ENCODE assay signal across 21 mouse cellular contexts in genomic region chr10:127612079-127612775, GRCm38 (mm10). TPM values are rescaled to one million over a fixed set of nuclear protein-coding genes. Genes with fewer than 3 reads are reported as not detected.
DNase-seq lines count a peak whose midpoint lies in the region; ATAC-seq and TF ChIP-seq lines count a peak whose summit lies in the region.
"Had no signal": no experiment of that assay in that cellular context is flagged by ENCODE, and none has a peak within 500 bp of the region (broad histone marks: within the 10 kb centered on the region; RNA-seq: fewer than 3 reads in every experiment).

No protein-coding gene starts in this region.

- H3K4me3 ChIP-seq in cerebellum, adult 2 months (replicated peaks; ENCODE audit: insufficient read depth, low read depth, low read length): no peak overlapping the region
- H3K4me3 ChIP-seq in intestine, embryonic 15.5 days (replicated peaks): no peak overlapping the region
- H3K4me3 ChIP-seq in liver, embryonic 12.5 days: no peak overlapping the region
- H3K4me3 ChIP-seq in heart, embryonic 11.5 days (ENCODE audit: low read depth, low read length): no peak overlapping the region
- H3K4me3 ChIP-seq: hindbrain, embryonic 15.5 days; kidney, embryonic 15.5 days; left cerebral cortex, adult 2 months; limb, embryonic 15.5 days; midbrain, embryonic 13.5 days had no signal

- no peaks in the 10 kb centered on the region for H3K9me3 ChIP-seq in intestine, embryonic 15.5 days
- H3K9me3 ChIP-seq in liver, embryonic 12.5 days (replicated peaks): no peaks in the 10 kb centered on the region
- no peaks in the 10 kb centered on the region for H3K9me3 ChIP-seq in heart, embryonic 11.5 days (replicated peaks; ENCODE audit: control insufficient read depth, low read length)
- H3K9me3 ChIP-seq: hindbrain, embryonic 15.5 days; kidney, embryonic 15.5 days; limb, embryonic 15.5 days; midbrain, embryonic 13.5 days had no signal

- peak; percentile 57 for ATAC-seq in intestine, embryonic 15.5 days
- peak; percentile 56 for ATAC-seq in liver, embryonic 12.5 days
- ATAC-seq in megakaryocyte progenitor cell, adult 5-6 weeks (replicated peaks; ENCODE audit: poor library complexity): 0 out of 2 replicates have a peak, but pooled peaks have one; percentile 9
- ATAC-seq in heart, embryonic 11.5 days (replicated peaks; ENCODE audit: insufficient number of reproducible peaks, low FRiP score, low TSS enrichment): no peak
- ATAC-seq: midbrain, embryonic 13.5 days had no signal

- H3K4me1 ChIP-seq in cerebellum, adult 2 months (ENCODE audit: control insufficient read depth, insufficient read depth, low read length): peaks cover 53% of the 10 kb centered on the region
- peaks cover 68% of the 10 kb centered on the region for H3K4me1 ChIP-seq in intestine, embryonic 15.5 days (replicated peaks)
- H3K4me1 ChIP-seq in liver, embryonic 12.5 days: peaks cover 59% of the 10 kb centered on the region
- peaks cover 37% of the 10 kb centered on the region for H3K4me1 ChIP-seq in heart, embryonic 11.5 days (ENCODE audit: control insufficient read depth, insufficient read depth, low read length)

- TF ChIP-seq POLR2A in cerebellum, adult 2 months (IDR thresholded peaks at IDR 0.05; ENCODE audit: borderline replicate concordance, insufficient read depth, low read length): no peak

- DNase-seq in cerebellum, adult 2 months: peak in 1 of 2 experiments; percentile 18
- DNase-seq in cerebellum, adult 11-12 months: no peak
- no peak for DNase-seq in kidney, postnatal 10 days
- no peak for DNase-seq in frontal cortex, postnatal 10 days (ENCODE audit: low spot score in 2 of 2)
- DNase-seq: adrenal gland, postnatal 14 days; cerebellum, postnatal 10 days; heart, adult 18-20 months; kidney, postnatal 4 days; layer of hippocampus, adult 9-11 months; lung, postnatal 14 days; right cerebral cortex, postnatal 14 days; thymus, postnatal 25 days had no signal

- TF ChIP-seq CTCF in cerebellum, adult 2 months (IDR thresholded peaks at IDR 0.05; ENCODE audit: borderline replicate concordance, insufficient read depth, low read depth, low read length): no peak

- 0 out of 2 replicates have a peak overlapping the region, but pooled peaks have one; percentile 23 for H3K27ac ChIP-seq in cerebellum, adult 2 months (ENCODE audit: insufficient read depth, low read length)
- peak overlapping the region; percentile 48; the same call in 1 of the 2 replicates for H3K27ac ChIP-seq in intestine, embryonic 15.5 days
- H3K27ac ChIP-seq in liver, embryonic 12.5 days: no peak overlapping the region
- H3K27ac ChIP-seq in heart, embryonic 11.5 days (ENCODE audit: low read depth, low read length): no peak overlapping the region
- H3K27ac ChIP-seq: hindbrain, embryonic 15.5 days; kidney, embryonic 15.5 days; left cerebral cortex, adult 2 months; limb, embryonic 15.5 days; midbrain, embryonic 13.5 days had no signal

- WGBS in cerebellum, adult 2 months: 59% methylated on average over 14 of the region's 14 CpGs
- WGBS in intestine, embryonic 15.5 days: 73% methylated on average over 14 of the region's 14 CpGs
- WGBS in liver, embryonic 12.5 days (ENCODE audit: insufficient replicate concordance): 43% methylated on average over 14 of the region's 14 CpGs
- WGBS in heart, embryonic 11.5 days (ENCODE audit: insufficient replicate concordance): 59% methylated on average over 14 of the region's 14 CpGs

- peaks cover 22% of the 10 kb centered on the region for H3K36me3 ChIP-seq in intestine, embryonic 15.5 days
- H3K36me3 ChIP-seq in liver, embryonic 12.5 days: peaks cover 32% of the 10 kb centered on the region
- H3K36me3 ChIP-seq in heart, embryonic 11.5 days (ENCODE audit: control insufficient read depth, insufficient read depth, low read length): peaks cover 17% of the 10 kb centered on the region

- no peak overlapping the region for H3K9ac ChIP-seq in intestine, embryonic 15.5 days
- no peak overlapping the region for H3K9ac ChIP-seq in liver, embryonic 12.5 days
- H3K9ac ChIP-seq in heart, embryonic 11.5 days (ENCODE audit: low read depth, low read length): no peak overlapping the region
- H3K9ac ChIP-seq: hindbrain, embryonic 15.5 days; kidney, embryonic 15.5 days; limb, embryonic 15.5 days; midbrain, embryonic 13.5 days had no signal

- no peaks in the 10 kb centered on the region for H3K27me3 ChIP-seq in cerebellum, adult 2 months (ENCODE audit: control insufficient read depth, insufficient read depth, low read length)
- H3K27me3 ChIP-seq in intestine, embryonic 15.5 days (replicated peaks): no peaks in the 10 kb centered on the region
- H3K27me3 ChIP-seq in liver, embryonic 12.5 days (replicated peaks): peaks cover 49% of the 10 kb centered on the region
- H3K27me3 ChIP-seq in heart, embryonic 11.5 days (ENCODE audit: control insufficient read depth, insufficient read depth, low read length): no peaks in the 10 kb centered on the region
- H3K27me3 ChIP-seq: hindbrain, embryonic 15.5 days; limb, embryonic 15.5 days; midbrain, embryonic 13.5 days had no signal

- H3K4me2 ChIP-seq in intestine, embryonic 15.5 days (replicated peaks): no peak overlapping the region; the same call in 1 of the 2 replicates
- H3K4me2 ChIP-seq in liver, embryonic 12.5 days: no peak overlapping the region
- no peak overlapping the region for H3K4me2 ChIP-seq in heart, embryonic 11.5 days
- H3K4me2 ChIP-seq: hindbrain, embryonic 15.5 days; kidney, embryonic 15.5 days; limb, embryonic 15.5 days; midbrain, embryonic 13.5 days had no signal

RNA-seq across cellular contexts. Expression of gene Lrp1, which starts 8.7 kb away (rescaled TPM):
- polyA plus RNA-seq in cerebellum, adult 2 months (2012; rRNA removed): 346 and 366 TPM in 2 replicates
- polyA plus RNA-seq in intestine, embryonic 15.5 days (2015; fragmentation: Nextera tagmentation; extraction: Ambion mirVana): 67.2 and 77.1 TPM in 2 replicates
- 22.8 and 26.5 TPM in 2 replicates for polyA plus RNA-seq in liver, embryonic 12.5 days (2016; fragmentation: Nextera tagmentation; extraction: Ambion mirVana)
- total RNA-seq in megakaryocyte progenitor cell, adult 5-6 weeks (2015): 9.8 and 10.0 TPM in 2 replicates
- total RNA-seq in megakaryocyte progenitor cell, adult 5-6 weeks (2017): 4.5 and 7.3 TPM in 2 replicates
- 32.8 and 34.6 TPM in 2 replicates for polyA plus RNA-seq in heart, embryonic 11.5 days (2014; fragmentation: Nextera tagmentation; extraction: Ambion mirVana)

RNA-seq across cellular contexts. Expression of gene Stat6, which starts 30.6 kb away (rescaled TPM):
- polyA plus RNA-seq in cerebellum, adult 2 months (2012; rRNA removed): 8.7 TPM in 2 replicates
- 37.7 and 39.9 TPM in 2 replicates for polyA plus RNA-seq in intestine, embryonic 15.5 days (2015; fragmentation: Nextera tagmentation; extraction: Ambion mirVana)
- polyA plus RNA-seq in liver, embryonic 12.5 days (2016; fragmentation: Nextera tagmentation; extraction: Ambion mirVana): 19.2 and 19.4 TPM in 2 replicates
- 27.3 and 29.6 TPM in 2 replicates for total RNA-seq in megakaryocyte progenitor cell, adult 5-6 weeks (2015)
- 38.9 and 42.7 TPM in 2 replicates for total RNA-seq in megakaryocyte progenitor cell, adult 5-6 weeks (2017)
- 21.0 and 27.1 TPM in 2 replicates for polyA plus RNA-seq in heart, embryonic 11.5 days (2014; fragmentation: Nextera tagmentation; extraction: Ambion mirVana)

RNA-seq across cellular contexts. Expression of gene Nemp1, which starts 54.5 kb away (rescaled TPM):
- 6.7 and 9.0 TPM in 2 replicates for polyA plus RNA-seq in cerebellum, adult 2 months (2012; rRNA removed)
- polyA plus RNA-seq in intestine, embryonic 15.5 days (2015; fragmentation: Nextera tagmentation; extraction: Ambion mirVana): 5.7 and 6.9 TPM in 2 replicates
- polyA plus RNA-seq in liver, embryonic 12.5 days (2016; fragmentation: Nextera tagmentation; extraction: Ambion mirVana): 7.0 and 8.0 TPM in 2 replicates
- 15.7 and 19.8 TPM in 2 replicates for total RNA-seq in megakaryocyte progenitor cell, adult 5-6 weeks (2015)
- 17.8 and 25.3 TPM in 2 replicates for total RNA-seq in megakaryocyte progenitor cell, adult 5-6 weeks (2017)
- polyA plus RNA-seq in heart, embryonic 11.5 days (2014; fragmentation: Nextera tagmentation; extraction: Ambion mirVana): 6.7 and 8.4 TPM in 2 replicates

RNA-seq across cellular contexts. Expression of gene Nab2, which starts 56.1 kb away (rescaled TPM):
- 59.2 and 69.9 TPM in 2 replicates for polyA plus RNA-seq in cerebellum, adult 2 months (2012; rRNA removed)
- polyA plus RNA-seq in intestine, embryonic 15.5 days (2015; fragmentation: Nextera tagmentation; extraction: Ambion mirVana): 8.3 and 8.7 TPM in 2 replicates
- polyA plus RNA-seq in liver, embryonic 12.5 days (2016; fragmentation: Nextera tagmentation; extraction: Ambion mirVana): 2.6 and 3.4 TPM in 2 replicates
- 2.4 and 2.6 TPM in 2 replicates for total RNA-seq in megakaryocyte progenitor cell, adult 5-6 weeks (2015)
- total RNA-seq in megakaryocyte progenitor cell, adult 5-6 weeks (2017): 3.4 and 5.2 TPM in 2 replicates
- 7.9 and 10.1 TPM in 2 replicates for polyA plus RNA-seq in heart, embryonic 11.5 days (2014; fragmentation: Nextera tagmentation; extraction: Ambion mirVana)

Comparison
In these comparisons a context has a peak if more than half of its experiments do, and no peak if none do; other contexts are left out.
1. H3K27ac ChIP-seq: peak in cerebellum, adult 2 months (single experiment) and intestine, embryonic 15.5 days (single experiment); none in liver, embryonic 12.5 days (single experiment) and heart, embryonic 11.5 days (single experiment).